Mouse (Mus musculus): ENCODE measurements around the gene Adamtsl3. TPM values are rescaled to one million over a fixed set of nuclear protein-coding genes. Genes with fewer than 3 reads are reported as not detected.

Adamtsl3 gene
- total and polyA plus RNA-seq, 2 experiments from 2014 or later: 1.5 to 9.7 TPM

DNA sequence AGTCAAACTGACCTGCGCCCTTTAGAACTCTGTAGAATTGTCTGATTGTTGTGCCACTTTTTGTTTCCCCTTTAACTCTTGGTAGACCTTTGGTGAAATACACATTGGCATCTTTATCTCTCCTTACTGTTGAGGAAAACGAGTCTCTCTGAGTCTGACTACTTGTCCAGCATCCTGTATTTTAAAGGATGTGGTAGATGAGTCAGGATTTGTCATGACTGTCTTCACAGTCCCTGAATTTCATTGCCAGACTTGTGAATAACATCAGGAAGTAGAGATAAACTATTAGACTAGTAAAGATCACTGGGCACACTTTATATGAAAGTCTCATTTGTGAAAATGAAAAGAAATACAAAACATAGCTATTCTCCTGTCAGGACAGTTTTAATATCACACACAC lies 128.9 kb downstream of the Adamtsl3 start:
- H3K4me2 ChIP-seq (ENCODE audit: low read depth, low read length): no peak overlapping the region
- no peak overlapping the region for H3K9ac ChIP-seq (replicated peaks; ENCODE audit: low read length)
- no peak for DNase-seq (ENCODE audit: low spot score)
- H3K9me3 ChIP-seq (ENCODE audit: low read length): no peaks in the 10 kb centered on the region
- no peaks in the 10 kb centered on the region for H3K27me3 ChIP-seq (ENCODE audit: insufficient read depth, low read length)
- no peaks in the 10 kb centered on the region for H3K4me1 ChIP-seq (ENCODE audit: insufficient read depth, low read length)
- no peak for ATAC-seq
- H3K27ac ChIP-seq: no peak overlapping the region
- H3K4me3 ChIP-seq (ENCODE audit: low read length): no peak overlapping the region
- no peaks in the 10 kb centered on the region for H3K36me3 ChIP-seq (ENCODE audit: insufficient read depth, low read length)
- no peak for TF ChIP-seq CTCF (IDR thresholded peaks at IDR 0.05; ENCODE audit: low read depth)
- 83% methylated on average over 2 of the region's 2 CpGs for WGBS

DNA sequence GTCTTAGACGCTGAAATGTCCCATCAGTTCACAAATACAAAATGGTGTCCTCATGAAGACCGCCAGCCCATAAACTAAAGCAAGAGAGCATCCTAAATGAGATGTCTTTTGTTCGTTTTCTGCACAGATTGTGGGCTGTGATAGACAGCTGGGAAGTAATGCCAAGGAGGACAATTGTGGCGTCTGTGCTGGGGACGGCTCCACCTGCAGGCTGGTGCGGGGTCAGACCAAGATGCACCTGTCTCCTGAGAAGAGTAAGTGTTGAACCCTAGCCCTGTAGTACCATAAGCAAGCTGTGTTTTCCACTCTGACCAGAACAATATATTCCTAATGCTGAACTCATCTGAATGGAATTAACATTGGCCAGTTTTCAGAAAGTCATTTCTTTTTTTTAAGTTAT lies 129.9 kb downstream of the Adamtsl3 start:
- Histone ChIP-seq H3K4me3 (ENCODE audit: low read length) (no peak overlapping the region), H3K9ac (replicated peaks; ENCODE audit: low read length) (no peak overlapping the region), H3K4me1 (ENCODE audit: insufficient read depth, low read length) (no peaks in the 10 kb centered on the region), H3K27me3 (ENCODE audit: insufficient read depth, low read length) (no peaks in the 10 kb centered on the region), H3K27ac (no peak overlapping the region), H3K4me2 (ENCODE audit: low read depth, low read length) (no peak overlapping the region), H3K36me3 (ENCODE audit: insufficient read depth, low read length) (no peaks in the 10 kb centered on the region), H3K9me3 (ENCODE audit: low read length) (no peaks in the 10 kb centered on the region)
- no peak for ATAC-seq
- 58% methylated on average over 6 of the region's 6 CpGs for WGBS
- no peak for TF ChIP-seq CTCF (IDR thresholded peaks at IDR 0.05; ENCODE audit: low read depth)
- no peak for DNase-seq (ENCODE audit: low spot score)

DNA sequence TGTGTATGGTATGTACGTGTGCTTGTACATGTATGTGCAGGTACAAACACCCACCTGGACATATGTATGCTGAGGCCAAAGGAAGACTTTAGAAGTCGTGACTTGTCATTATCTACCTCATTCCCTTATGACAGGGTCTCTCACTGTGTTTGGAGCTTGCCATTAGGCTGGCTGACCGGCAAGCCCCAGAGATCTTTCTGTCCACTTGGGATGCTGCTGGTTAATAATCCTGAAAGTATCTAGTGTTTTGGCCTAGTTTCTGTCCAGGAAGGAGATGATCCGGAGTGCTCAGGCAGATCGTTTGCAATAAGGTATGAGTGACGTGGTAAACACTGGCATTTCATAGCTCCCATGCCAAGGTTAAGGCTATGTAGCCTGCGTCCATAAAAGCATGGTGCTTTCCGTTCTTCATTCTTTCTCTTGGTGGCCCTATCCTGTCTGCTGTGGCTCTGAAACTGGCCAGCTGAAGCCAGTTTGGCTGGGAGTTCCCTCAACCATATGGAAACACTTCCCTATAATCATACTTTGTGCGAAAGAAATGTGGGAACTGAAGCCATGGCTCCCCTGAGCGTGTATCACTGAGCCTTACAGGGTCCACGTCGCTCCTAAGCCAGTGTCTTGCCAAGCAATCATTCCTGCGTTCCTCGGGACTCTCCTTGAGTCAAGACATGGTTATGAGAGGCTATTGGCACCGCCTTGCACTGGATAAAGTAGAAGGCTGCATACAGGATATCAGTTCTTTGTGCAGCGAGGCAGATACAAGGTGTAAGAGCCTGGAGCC lies 141.1 kb downstream of the Adamtsl3 start:
- Histone ChIP-seq H3K9ac (replicated peaks; ENCODE audit: low read length) (no peak overlapping the region), H3K36me3 (ENCODE audit: insufficient read depth, low read length) (no peaks in the 10 kb centered on the region), H3K4me2 (ENCODE audit: low read depth, low read length) (no peak overlapping the region), H3K27me3 (ENCODE audit: insufficient read depth, low read length) (no peaks in the 10 kb centered on the region), H3K4me1 (ENCODE audit: insufficient read depth, low read length) (0 out of 2 replicates have a peak, but pooled peaks cover 6% of the 10 kb centered on the region), H3K4me3 (ENCODE audit: low read length) (no peak overlapping the region), H3K9me3 (ENCODE audit: low read length) (no peaks in the 10 kb centered on the region), H3K27ac (no peak overlapping the region)
- WGBS: 88% methylated on average over 16 of the region's 16 CpGs
- TF ChIP-seq CTCF (IDR thresholded peaks at IDR 0.05; ENCODE audit: low read depth): no peak
- no peak for ATAC-seq
- DNase-seq (ENCODE audit: low spot score): no peak

DNA sequence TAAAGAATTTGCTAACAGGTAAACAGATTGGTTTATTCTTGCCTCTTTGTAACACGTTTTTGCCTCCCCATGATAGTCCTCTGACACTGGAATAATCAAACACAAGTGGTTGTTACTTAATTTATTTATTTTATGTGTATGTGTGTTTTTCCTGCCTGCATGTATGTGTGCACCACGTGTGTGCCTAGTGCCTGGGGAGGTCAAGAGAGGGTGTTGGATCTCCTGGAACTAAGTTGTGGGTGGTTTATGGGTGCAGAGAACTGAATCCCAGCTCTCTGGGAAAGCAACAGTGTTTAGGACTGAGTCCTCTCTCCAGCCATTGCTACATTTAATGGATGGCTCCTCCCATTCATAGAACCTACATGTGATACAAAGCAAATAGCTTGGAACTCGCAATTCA lies 143.0 kb downstream of the Adamtsl3 start:
- no peak for TF ChIP-seq CTCF (IDR thresholded peaks at IDR 0.05; ENCODE audit: low read depth)
- Histone ChIP-seq H3K4me2 (ENCODE audit: low read depth, low read length) (no peak overlapping the region), H3K4me1 (ENCODE audit: insufficient read depth, low read length) (0 out of 2 replicates have a peak, but pooled peaks cover 6% of the 10 kb centered on the region), H3K9ac (replicated peaks; ENCODE audit: low read length) (no peak overlapping the region), H3K36me3 (ENCODE audit: insufficient read depth, low read length) (no peaks in the 10 kb centered on the region), H3K27ac (no peak overlapping the region), H3K4me3 (ENCODE audit: low read length) (no peak overlapping the region), H3K9me3 (ENCODE audit: low read length) (no peaks in the 10 kb centered on the region), H3K27me3 (ENCODE audit: insufficient read depth, low read length) (no peaks in the 10 kb centered on the region)
- ATAC-seq (no peak), DNase-seq (ENCODE audit: low spot score) (no peak)
- WGBS: 81% methylated on average over 3 of the region's 3 CpGs

DNA sequence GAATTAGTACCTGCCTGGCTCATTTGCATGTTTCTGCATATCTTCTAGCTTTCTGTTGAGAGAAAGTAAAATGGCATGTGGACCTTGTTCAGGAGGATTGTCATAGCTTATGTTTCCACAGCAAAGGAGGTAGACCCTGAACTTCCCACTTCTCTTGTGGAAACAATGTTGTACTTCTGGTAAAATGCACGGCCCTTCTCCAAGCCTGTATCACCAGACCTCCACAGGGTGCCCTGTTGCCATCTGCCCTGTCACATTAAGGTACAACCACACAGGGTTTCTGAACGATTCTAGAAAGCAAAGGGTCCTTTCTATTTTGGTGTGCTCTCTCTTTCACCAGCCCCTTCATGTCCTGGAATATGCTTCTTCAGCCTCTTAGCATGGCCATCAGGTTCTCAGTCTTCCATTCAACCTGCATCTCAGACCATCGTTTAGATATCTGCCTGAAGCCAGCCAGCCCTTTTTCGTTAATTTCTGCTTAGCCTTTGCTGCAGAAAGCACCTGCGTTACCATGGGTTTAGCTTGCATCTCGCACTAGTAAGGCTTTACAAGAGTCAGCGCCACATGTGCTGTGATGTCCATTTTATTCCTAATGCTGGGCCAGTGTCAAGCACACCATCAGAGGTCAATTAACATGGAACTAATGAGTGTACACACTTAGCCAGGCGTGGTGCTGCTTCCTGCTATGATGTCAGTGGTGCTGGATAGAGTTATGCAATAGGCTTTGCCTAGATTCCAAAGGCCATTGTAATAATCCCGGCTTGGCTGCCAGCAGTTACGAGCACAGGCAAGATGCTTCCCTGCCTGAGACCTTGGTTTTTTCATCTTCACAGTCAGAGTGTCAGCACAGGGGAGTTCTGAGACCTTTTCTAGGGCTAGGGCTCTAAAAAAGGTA lies 143.6 kb downstream of the Adamtsl3 start:
- Histone ChIP-seq H3K9me3 (ENCODE audit: low read length) (no peaks in the 10 kb centered on the region), H3K4me1 (ENCODE audit: insufficient read depth, low read length) (0 out of 2 replicates have a peak, but pooled peaks cover 6% of the 10 kb centered on the region), H3K27ac (no peak overlapping the region), H3K36me3 (ENCODE audit: insufficient read depth, low read length) (no peaks in the 10 kb centered on the region), H3K4me3 (ENCODE audit: low read length) (no peak overlapping the region), H3K4me2 (ENCODE audit: low read depth, low read length) (no peak overlapping the region), H3K9ac (replicated peaks; ENCODE audit: low read length) (no peak overlapping the region), H3K27me3 (ENCODE audit: insufficient read depth, low read length) (no peaks in the 10 kb centered on the region)
- WGBS: 61% methylated on average over 10 of the region's 10 CpGs
- ATAC-seq (peak; percentile 68), DNase-seq (ENCODE audit: low spot score) (peak; percentile 31)
- TF ChIP-seq CTCF (IDR thresholded peaks at IDR 0.05; ENCODE audit: low read depth): no peak

DNA sequence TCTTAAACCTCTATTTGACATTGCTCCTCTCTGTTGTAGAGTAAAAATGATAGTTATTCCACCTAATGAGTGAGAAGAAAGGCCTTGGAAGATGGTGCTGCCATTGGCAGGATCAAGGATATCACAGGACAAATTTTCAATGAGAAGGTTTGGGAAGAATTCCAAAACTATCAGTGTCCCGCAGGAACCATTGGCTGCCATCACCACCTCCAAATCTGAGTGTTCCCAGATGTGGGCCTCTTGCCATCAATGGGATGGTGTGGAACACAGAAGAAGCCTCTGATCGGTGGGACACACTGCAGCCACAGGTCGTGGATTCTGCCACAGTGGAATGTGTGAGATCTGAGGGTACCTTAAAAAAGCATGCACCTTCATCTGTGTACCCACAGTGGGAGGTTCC lies 147.9 kb downstream of the Adamtsl3 start:
- H3K4me1 ChIP-seq (ENCODE audit: insufficient read depth, low read length): 0 out of 2 replicates have a peak, but pooled peaks cover 6% of the 10 kb centered on the region
- WGBS: 75% methylated on average over 3 of the region's 3 CpGs

More for the DNA sequence above, 147.9 kb downstream of the Adamtsl3 start:
- no peak overlapping the region for H3K4me2 ChIP-seq (ENCODE audit: low read depth, low read length)
- TF ChIP-seq CTCF (IDR thresholded peaks at IDR 0.05; ENCODE audit: low read depth): no peak
- no peaks in the 10 kb centered on the region for H3K36me3 ChIP-seq (ENCODE audit: insufficient read depth, low read length)
- DNase-seq (ENCODE audit: low spot score): no peak
- H3K9ac ChIP-seq (replicated peaks; ENCODE audit: low read length): no peak overlapping the region
- no peak overlapping the region for H3K27ac ChIP-seq
- H3K9me3 ChIP-seq (ENCODE audit: low read length): no peaks in the 10 kb centered on the region
- ATAC-seq: no peak
- H3K27me3 ChIP-seq (ENCODE audit: insufficient read depth, low read length): no peaks in the 10 kb centered on the region
- no peak overlapping the region for H3K4me3 ChIP-seq (ENCODE audit: low read length)

Data from hindbrain, postnatal 0 days (tissue).